Mouse (Mus musculus) midbrain, embryonic 10.5 days (tissue): ENCODE data around the gene Engase. TPM values are rescaled to one million over a fixed set of nuclear protein-coding genes. Genes with fewer than 3 reads are reported as not detected.

ENCODE experiments used
- DNase-seq: peaks from one replicate; pipeline ENCODE4 v3.0.0-alpha.2; 2017; ENCODE audit warnings: low spot score
- H3K27ac ChIP-seq: fragments of 300-500 bp; sonication (generic); replicated peaks from 2 replicates; pipeline ENCODE4 v1.5.1; 2016; ENCODE audit warnings: mild to moderate bottlenecking
- H3K27me3 ChIP-seq: fragments of 300-500 bp; sonication (generic); 2 replicates; pipeline ENCODE4 v1.6.1; 2016; ENCODE audit warnings: low read depth, mild to moderate bottlenecking; ENCODE audit not compliant: poor library complexity, severe bottlenecking
- H3K36me3 ChIP-seq: fragments of 300-500 bp; sonication (generic); 2 replicates; pipeline ENCODE4 v1.6.1; 2016; ENCODE audit warnings: mild to moderate bottlenecking, moderate library complexity
- H3K4me1 ChIP-seq: fragments of 300-500 bp; sonication (generic); 2 replicates; pipeline ENCODE4 v1.6.1; 2016
- H3K4me3 ChIP-seq: fragments of 300-500 bp; sonication (generic); 2 replicates; pipeline ENCODE4 v1.5.1; 2016; ENCODE audit warnings: mild to moderate bottlenecking, moderate library complexity
- H3K9me3 ChIP-seq: fragments of 300-500 bp; sonication (generic); replicated peaks from 2 replicates; pipeline ENCODE4 v1.6.1; 2016; ENCODE audit warnings: mild to moderate bottlenecking
- WGBS: fragments of 180-500 bp; shearing (Covaris S2); methylation state at CpG from one replicate; pipeline ENCODE4 v1.1.7; 2016; 5-methylcytosine and 5-hydroxymethylcytosine counted together
- polyA plus RNA-seq: library from polyadenylated mRNA; unstranded; fragments of >200 nt; fragmentation: Nextera tagmentation; extraction: Ambion mirVana; gene quantifications from 2 replicates; pipeline ENCODE4 v1.2.1, GENCODE M21; 2016

Engase gene
- 7.3 and 8.6 TPM in 2 replicates for polyA plus RNA-seq

DNA sequence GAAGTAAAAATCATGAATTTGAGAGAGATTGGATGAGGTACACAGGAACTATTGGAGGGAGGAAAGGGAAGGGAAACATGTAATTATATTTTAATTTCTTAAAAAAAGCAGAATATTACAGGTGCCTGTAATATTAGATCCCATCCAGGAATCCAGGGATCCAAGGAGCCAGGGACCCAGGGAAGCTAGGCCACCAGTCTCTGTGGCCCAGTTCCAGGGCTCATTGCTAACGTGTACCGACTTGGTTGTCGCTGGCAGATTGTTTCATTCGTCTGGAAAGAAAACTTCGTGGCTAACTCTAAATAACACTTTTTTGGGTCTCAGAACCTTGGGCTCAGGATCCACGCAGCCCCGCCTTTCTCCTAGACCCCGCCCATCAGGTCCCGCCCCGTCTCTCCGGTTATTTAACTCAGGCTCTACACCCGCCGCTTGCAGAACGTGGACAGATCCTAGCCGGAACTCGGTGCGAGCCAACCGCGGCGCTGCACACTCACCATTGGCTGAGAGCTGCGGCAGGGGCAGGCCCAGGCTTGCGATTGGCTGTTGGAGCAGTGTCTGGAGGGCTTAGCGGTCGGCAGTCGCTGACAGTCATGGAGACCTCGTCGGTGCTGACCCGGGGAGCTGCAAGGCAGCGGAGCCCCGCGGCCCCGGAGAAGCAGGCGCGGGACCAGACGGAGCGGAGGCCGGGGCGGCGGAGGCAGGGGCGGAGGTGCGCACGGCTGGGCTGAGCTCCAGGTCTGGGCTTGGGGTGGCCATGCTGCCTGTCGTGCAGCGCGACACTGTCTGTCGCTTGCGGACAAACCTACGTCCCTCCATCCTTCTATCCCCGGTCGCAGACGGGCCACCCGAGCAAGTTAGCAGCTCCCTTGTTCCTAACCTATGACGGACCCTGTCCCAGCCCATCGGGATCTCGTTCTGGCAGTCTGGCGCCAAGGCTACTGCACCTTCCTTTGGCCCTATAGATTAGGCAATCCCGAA, at the start of gene Engase:
Gene Engase, plus strand, starts transcription at position 434 of the 978 bp plus-strand sequence.
- peak within 1 kb of the TSS; percentile 83 for H3K27ac ChIP-seq
- peak; percentile 97 for DNase-seq
- H3K4me3 ChIP-seq = peak within 1 kb of the TSS; percentile 87
- H3K9me3 ChIP-seq = no peaks in the 10 kb centered on the region
- under 1% methylated on average over 57 of the region's 57 CpGs for WGBS
- H3K27me3 ChIP-seq = peaks cover 14% of the 10 kb centered on the region
- peaks cover 15% of the 10 kb centered on the region for H3K36me3 ChIP-seq
- peaks cover 20% of the 10 kb centered on the region for H3K4me1 ChIP-seq

DNA sequence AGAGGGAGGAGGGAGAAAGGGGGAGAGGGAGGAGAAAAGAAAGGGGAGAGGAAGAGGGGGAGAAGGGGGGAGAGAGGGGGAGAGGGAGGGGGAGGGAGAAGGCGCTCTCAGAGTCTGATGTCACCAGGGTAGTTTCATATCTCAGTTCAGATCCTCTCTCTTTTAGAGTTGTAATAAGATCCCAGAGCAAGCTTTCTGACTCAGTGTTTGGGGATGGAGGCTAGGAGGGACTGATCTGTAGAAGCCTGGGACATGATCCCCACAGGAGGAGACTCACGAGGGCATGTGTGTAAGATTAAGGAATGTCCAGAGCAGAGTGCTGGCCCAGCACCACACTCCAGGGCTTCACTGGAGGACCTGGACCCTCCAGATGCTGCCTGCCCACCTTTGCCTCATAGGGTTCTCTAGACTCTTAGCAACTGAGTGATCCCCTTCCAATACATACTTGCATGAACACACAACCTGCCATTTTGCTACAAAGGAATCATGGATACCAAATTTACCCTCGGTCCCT, 49.3 kb upstream of the Engase start:
- Histone ChIP-seq H3K27ac (no peak overlapping the region), H3K27me3 (peaks cover 52% of the 10 kb centered on the region), H3K36me3 (no peaks in the 10 kb centered on the region), H3K4me1 (peaks cover 51% of the 10 kb centered on the region), H3K9me3 (no peaks in the 10 kb centered on the region), H3K4me3 (no peak overlapping the region)
- WGBS = 45% methylated on average over 3 of the region's 3 CpGs
- no peak for DNase-seq

DNA sequence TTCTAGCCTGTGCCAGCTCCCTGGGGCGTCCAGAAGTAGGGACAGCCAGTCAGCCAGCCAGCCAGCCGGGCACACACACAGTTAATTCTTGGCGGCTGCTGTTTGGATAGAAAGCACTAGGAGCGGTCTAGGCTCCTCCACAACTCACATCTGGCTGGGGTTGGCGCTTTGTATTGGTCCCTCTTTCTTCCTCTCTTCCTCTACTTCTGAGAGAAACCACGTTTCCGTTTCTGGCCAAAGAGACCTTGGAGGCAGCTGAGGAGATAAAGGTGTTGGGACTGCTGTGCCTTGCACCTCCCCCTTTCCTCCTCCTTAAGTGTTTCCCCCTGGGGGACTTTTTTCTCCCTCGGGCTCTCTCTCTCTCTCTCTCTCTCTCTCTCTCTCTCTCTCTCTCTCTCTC, 48.6 kb upstream of the Engase start, which contains the start of gene C1qtnf1:
Gene C1qtnf1, plus strand, starts transcription at position 218 of the 400 bp plus-strand sequence.
- Histone ChIP-seq H3K4me1 (peaks cover 51% of the 10 kb centered on the region), H3K36me3 (no peaks in the 10 kb centered on the region), H3K27ac (peak within 1 kb of the TSS; percentile 29), H3K9me3 (no peaks in the 10 kb centered on the region), H3K4me3 (peak within 1 kb of the TSS; percentile 25; the same call in 1 of the 2 replicates), H3K27me3 (peaks cover 52% of the 10 kb centered on the region)
- WGBS = 4% methylated on average over 8 of the region's 8 CpGs
- DNase-seq = no peak

DNA sequence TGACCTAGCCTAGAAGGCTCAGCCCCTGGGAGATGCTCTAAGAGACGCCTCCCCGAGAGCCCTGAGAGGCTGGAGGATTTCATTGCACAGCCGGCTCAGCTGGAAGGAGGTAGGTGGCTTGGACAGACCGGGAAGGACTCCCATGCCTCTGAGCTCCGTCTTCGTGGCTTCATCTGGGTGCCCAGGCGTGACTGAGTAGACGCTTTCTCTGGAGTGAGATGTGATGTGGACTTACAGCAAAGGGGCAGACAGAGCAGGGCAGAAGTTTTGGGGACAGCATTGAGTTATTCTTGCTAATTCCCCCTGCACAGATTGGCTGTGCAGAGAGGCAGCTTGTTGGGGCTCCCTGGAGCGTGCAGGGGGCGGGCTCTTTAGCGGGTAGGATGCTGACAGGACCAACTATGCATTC, 48.2 kb upstream of the Engase start:
- H3K4me3 ChIP-seq = peak overlapping the region; percentile 25; the same call in 1 of the 2 replicates
- H3K27me3 ChIP-seq = peaks cover 52% of the 10 kb centered on the region
- H3K36me3 ChIP-seq = no peaks in the 10 kb centered on the region
- DNase-seq = peak; percentile 28
- H3K27ac ChIP-seq = peak overlapping the region; percentile 29
- 3% methylated on average over 11 of the region's 11 CpGs for whole genome bisulfite sequencing
- H3K4me1 ChIP-seq = peaks cover 49% of the 10 kb centered on the region
- H3K9me3 ChIP-seq = no peaks in the 10 kb centered on the region

DNA sequence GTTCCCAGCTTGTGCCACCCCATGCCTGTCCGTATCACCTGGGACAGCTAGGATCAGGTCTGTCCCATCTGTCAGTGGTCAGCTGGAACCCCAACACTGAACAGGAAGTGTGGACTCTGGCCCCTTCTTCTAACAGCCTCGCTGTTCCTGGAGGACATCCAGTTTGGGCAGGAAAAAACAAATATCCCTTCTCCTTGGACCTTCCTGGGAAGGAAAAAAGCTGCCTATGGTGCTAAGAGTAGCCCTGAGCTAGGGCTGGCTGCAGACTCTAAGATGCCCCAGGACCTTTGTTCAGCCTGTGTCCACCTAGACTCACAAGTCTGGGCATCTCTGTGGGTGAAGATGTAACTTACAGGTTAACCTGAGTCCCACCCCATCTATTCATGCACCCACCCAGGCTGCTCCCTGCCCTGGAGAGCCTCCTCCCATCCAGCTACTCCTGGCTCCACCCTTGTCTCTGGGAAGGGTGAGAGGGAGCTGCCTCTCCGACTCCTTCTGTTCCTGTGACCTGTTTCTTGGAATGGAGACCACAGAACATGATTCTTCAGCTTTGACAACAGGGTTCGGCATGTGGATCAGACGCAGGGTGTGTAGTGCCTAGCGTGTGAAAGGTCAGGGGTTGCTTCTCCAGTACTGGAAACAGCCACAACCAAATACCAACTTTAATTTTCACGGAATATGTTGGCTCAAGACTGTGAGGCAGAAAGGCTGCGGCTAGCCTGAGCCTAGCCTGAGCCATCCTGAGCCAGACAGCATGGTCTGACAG, 47.5 kb upstream of the Engase start:
- Histone ChIP-seq H3K9me3 (no peaks in the 10 kb centered on the region), H3K27me3 (peaks cover 52% of the 10 kb centered on the region), H3K4me3 (peak overlapping the region; percentile 25; the same call in 1 of the 2 replicates), H3K27ac (no peak overlapping the region), H3K36me3 (no peaks in the 10 kb centered on the region), H3K4me1 (peaks cover 49% of the 10 kb centered on the region)
- no peak for DNase-seq
- 63% methylated on average over 8 of the region's 8 CpGs for WGBS

DNA sequence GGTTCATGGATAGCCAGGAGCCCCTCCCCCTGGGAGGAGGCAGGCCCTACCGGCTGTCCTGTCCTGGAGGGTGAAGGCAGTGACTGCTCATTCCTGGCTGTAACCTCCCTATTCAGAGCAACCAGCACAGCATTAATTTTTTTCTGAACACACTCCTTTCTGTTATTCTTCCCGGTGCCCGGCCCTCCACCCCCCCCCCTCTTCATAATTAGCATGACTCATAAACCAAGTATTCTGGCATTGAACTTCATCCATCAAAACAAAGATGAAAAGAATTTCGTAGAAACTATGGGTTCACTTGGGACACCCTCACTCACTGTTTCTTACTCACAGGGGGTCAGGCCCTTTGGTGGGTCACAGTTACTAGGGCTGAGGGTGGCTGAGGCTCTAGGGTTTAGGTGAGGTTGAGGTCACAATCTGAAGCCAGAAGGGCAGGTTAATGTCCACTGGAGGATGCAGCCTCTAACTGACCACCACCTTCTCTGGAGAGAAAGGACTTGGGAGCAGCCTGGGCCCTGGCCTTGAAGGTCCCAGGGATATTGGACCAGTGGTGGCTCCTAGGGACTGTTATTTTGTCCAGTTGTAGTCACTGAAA, 46.2 kb upstream of the Engase start:
- H3K27ac ChIP-seq = no peak overlapping the region
- H3K27me3 ChIP-seq = peaks cover 49% of the 10 kb centered on the region
- no peak overlapping the region for H3K4me3 ChIP-seq
- H3K9me3 ChIP-seq = no peaks in the 10 kb centered on the region
- H3K36me3 ChIP-seq = no peaks in the 10 kb centered on the region
- 58% methylated on average over 4 of the region's 4 CpGs for WGBS
- peaks cover 45% of the 10 kb centered on the region for H3K4me1 ChIP-seq
- no peak for DNase-seq

DNA sequence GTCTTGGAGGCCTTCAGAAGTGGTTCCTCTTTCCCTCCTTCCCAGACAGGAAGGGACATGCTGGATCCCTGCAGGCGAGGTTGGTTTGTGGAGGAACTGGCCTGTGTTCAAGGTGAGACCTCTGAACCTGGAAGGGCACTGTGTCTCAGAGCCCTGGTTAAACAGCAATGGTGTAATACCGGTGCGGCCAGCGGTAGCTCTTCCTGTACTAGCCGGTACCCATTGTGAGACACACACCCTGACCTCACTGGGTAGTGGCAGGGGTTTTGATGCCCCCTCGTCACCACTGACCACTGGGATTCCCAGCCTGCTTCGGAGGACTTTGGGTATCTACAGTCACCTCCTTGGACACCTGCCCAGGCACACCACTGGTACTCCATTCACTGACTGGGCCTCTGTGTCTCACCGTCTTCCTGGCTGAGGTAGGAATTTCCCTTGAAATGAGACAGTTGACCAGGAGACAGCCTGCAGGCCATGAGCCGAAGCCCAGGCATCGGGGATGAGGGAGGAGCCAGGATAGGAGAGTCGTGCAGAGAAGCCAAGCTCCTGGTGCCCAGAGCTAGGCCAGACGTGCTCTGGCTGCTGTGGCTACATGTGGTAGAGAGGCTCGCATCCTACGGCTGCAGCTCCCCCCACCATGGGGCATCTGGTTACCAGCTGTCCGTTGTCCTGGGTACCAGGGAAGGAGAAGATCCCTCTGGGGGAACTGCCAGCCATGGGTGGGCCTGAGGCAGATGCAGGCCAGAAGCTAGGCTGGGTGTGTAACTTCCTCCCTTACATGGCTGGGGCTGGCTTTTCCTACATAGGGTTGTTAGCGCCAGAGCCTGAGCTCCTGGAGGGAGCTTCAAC, 45.3 kb upstream of the Engase start:
- Histone ChIP-seq H3K4me1 (peaks cover 45% of the 10 kb centered on the region), H3K36me3 (no peaks in the 10 kb centered on the region), H3K9me3 (no peaks in the 10 kb centered on the region), H3K4me3 (no peak overlapping the region), H3K27me3 (peaks cover 43% of the 10 kb centered on the region), H3K27ac (no peak overlapping the region)
- DNase-seq = no peak
- WGBS = 83% methylated on average over 16 of the region's 16 CpGs

DNA sequence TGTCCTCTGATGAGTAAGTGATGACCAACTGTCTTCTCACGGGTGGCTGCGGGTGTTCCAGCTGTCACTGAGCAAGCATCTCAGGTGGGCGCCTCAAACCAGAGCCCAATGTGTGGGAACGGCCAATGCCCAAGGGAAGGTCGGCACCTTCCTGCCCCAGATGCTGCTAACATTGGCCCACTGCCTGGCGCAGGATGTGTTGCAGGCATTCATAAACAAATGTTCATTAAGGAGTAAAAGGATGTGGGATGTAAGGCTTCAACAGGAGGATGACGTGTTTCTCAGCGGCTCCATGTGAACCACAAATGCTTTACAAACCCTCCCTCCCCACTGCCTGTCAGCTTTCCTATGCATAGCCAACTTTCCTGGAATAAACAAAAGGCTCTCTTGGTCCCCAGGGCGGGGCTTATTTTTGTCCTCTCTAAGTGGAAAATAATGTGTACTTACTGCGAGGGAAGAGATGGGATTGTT, 43.2 kb upstream of the Engase start:
- 78% methylated on average over 10 of the region's 10 CpGs for WGBS
- Histone ChIP-seq H3K4me3 (no peak overlapping the region; the same call in 1 of the 2 replicates), H3K9me3 (no peaks in the 10 kb centered on the region), H3K27ac (no peak overlapping the region), H3K36me3 (no peaks in the 10 kb centered on the region), H3K27me3 (peaks cover 28% of the 10 kb centered on the region), H3K4me1 (peaks cover 43% of the 10 kb centered on the region)
- no peak for DNase-seq

DNA sequence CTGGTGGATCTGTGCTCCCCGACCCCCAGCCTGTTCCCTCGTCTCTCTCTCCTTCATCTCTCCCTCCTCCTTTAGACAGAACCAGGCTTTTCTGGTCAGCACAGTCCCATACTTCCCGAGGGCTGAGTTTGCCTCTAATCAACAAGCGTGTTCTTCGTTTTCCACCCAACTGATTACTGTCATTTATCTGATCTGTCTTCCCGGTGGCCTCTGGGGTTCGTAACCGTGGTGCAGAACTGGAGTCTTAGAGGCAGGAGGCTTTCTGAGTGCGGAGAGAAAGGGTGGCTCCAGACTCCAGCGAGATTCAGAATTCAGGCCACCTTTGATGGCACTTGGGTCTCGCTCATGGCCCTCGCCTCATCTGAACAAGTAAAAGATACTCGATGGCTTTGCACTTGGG, 42.5 kb upstream of the Engase start:
- WGBS = 64% methylated on average over 13 of the region's 13 CpGs
- Histone ChIP-seq H3K27me3 (peaks cover 22% of the 10 kb centered on the region), H3K4me1 (peaks cover 43% of the 10 kb centered on the region), H3K4me3 (no peak overlapping the region; the same call in 1 of the 2 replicates), H3K9me3 (no peaks in the 10 kb centered on the region), H3K27ac (peak overlapping the region; percentile 43; the same call in 1 of the 2 replicates), H3K36me3 (no peaks in the 10 kb centered on the region)
- DNase-seq = no peak

DNA sequence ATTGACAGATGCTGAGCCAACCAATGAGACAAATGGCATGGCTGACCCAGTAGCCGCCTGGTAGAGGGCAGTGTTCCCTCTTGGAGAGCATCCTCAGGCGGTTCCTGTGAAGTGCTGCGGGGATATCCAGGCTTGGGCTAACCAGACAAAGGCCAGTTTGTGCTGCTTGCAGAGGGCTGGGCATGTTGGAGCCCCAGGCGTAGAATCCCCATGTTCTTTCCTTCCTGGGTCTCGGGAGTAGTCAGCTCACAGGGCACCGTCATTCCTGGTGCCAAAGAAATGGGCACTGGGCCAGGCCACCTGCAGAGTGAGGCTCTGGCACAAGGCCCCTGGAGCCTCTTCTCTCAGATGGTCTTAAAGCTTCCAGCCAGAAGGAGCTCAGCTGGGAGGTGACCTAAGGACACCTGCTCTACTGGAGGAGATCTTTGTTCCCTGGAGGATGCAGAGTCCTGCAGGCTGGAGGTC, 40.1 kb upstream of the Engase start:
- Histone ChIP-seq H3K27ac (no peak overlapping the region; the same call in 1 of the 2 replicates), H3K27me3 (peaks cover 5% of the 10 kb centered on the region; the same call in 1 of the 2 replicates), H3K4me1 (peaks cover 50% of the 10 kb centered on the region), H3K9me3 (no peaks in the 10 kb centered on the region), H3K4me3 (no peak overlapping the region), H3K36me3 (no peaks in the 10 kb centered on the region)
- 39% methylated on average over 6 of the region's 6 CpGs for WGBS
- no peak for DNase-seq

DNA sequence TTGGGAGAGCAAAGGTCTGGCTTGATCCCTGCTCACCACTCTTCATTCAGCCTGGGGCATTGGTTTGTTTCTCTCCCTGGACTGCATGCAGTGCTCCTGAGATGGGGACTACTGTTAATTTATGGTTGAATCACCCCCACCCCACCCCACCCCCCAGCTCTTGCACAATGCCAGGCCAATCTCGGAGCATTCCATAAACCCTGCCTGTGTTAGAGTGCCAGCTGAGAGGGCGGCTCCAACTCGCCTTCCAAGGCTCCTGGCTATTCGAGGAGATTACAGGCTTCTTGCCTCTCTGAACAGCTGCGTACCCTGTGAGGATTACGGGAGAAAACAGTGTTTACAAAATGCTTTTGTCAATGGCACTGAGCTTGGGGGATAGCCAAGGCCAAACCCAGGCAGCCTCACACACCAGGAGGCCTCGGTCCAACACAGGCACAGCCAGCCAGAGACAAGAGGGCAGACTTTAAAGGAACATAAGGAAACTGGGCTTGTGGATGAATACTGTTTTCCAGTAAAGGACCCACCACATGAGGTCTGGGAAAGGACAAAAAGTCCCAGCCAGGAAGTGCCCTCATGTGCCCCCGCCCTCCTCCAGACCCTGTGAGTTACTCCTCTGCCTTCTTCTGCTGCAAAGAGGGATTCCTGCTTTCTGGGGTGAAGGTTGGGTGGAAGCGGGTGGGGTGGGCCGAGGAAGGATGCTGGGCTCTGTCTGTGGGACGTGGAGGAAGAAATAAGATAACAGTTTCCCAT, 37.8 kb upstream of the Engase start:
- DNase-seq = peak; percentile 33
- WGBS = 17% methylated on average over 11 of the region's 11 CpGs
- H3K36me3 ChIP-seq = no peaks in the 10 kb centered on the region
- H3K27ac ChIP-seq = peak overlapping the region; percentile 81
- peaks cover 10% of the 10 kb centered on the region for H3K27me3 ChIP-seq
- H3K9me3 ChIP-seq = no peaks in the 10 kb centered on the region
- no peak overlapping the region for H3K4me3 ChIP-seq
- H3K4me1 ChIP-seq = peaks cover 41% of the 10 kb centered on the region
